Mouse (Mus musculus) cerebellum, adult 2 months (tissue): ENCODE measurements at regions not wholly inside any gene's neighbourhood (a gene's known extent, or its start where the extent isn't known, plus 50 kb on each side); places are given as distances from the start of the nearest gene placed in this dataset.
A peak's percentile ranks its signal among the peaks of the same experiment; 100 is the strongest.

Experiments
- DNase-seq, 2 experiments: peaks; one replicate each; pipeline ENCODE4 v3.0.0; 2021
- H3K27ac ChIP-seq: fragments of 200-500 bp; 2 replicates; pipeline ENCODE4 v1.5.1; 2012; ENCODE audit warnings: low read length, control low read depth, inconsistent platforms; ENCODE audit not compliant: insufficient read depth
- H3K27me3 ChIP-seq: fragments of 200-500 bp; 2 replicates; pipeline ENCODE4 v1.6.1; 2012; ENCODE audit warnings: inconsistent platforms, mild to moderate bottlenecking, low read length, moderate library complexity; ENCODE audit not compliant: control insufficient read depth, insufficient read depth
- H3K4me1 ChIP-seq: fragments of 200-500 bp; 2 replicates; pipeline ENCODE4 v1.6.1; 2011; ENCODE audit warnings: low read length; ENCODE audit not compliant: control insufficient read depth, insufficient read depth
- H3K4me3 ChIP-seq: fragments of 200-500 bp; replicated peaks from 2 replicates; pipeline ENCODE3; 2011; ENCODE audit warnings: mild to moderate bottlenecking, low read depth, low read length, control low read depth; ENCODE audit not compliant: insufficient read depth
- CTCF ChIP-seq: fragments of 200-500 bp; IDR thresholded peaks from 2 replicates; pipeline ENCODE4 v1.5.1; 2011; ENCODE audit warnings: low read depth, mild to moderate bottlenecking, control low read depth, low read length, moderate library complexity, borderline replicate concordance; ENCODE audit not compliant: insufficient read depth
- POLR2A ChIP-seq: fragments of 200-500 bp; IDR thresholded peaks from 2 replicates; pipeline ENCODE4 v1.6.1; 2011; ENCODE audit warnings: low read length, control low read depth, borderline replicate concordance; ENCODE audit not compliant: insufficient read depth
- WGBS: fragments of 180-500 bp; shearing (Covaris S2); methylation state at CpG from one replicate; pipeline ENCODE4 v1.1.7; 2018; 5-methylcytosine and 5-hydroxymethylcytosine counted together

DNA sequence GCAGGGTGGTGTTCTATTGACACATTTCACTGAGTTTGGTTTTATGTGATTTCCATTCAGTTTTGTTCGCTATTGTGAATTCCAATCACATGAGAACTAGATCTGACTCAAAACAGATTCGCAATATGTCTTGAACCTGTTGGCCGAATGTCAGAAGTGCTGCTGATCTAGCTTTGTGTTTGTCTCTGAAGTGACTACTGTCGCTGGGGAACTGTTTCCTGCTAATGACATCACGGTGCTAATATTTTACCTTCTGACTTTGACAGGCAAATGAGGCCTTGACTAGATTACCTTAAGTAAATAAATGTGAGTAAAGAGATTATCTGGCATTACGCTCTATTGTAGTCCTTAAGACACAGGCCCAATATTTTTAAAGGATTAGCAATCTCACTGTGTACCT is 100.9 kb downstream of the Tfap2a start:
- WGBS = 91% methylated on average over 6 of the region's 6 CpGs
- TF ChIP-seq POLR2A (no peak), CTCF (no peak)

DNA sequence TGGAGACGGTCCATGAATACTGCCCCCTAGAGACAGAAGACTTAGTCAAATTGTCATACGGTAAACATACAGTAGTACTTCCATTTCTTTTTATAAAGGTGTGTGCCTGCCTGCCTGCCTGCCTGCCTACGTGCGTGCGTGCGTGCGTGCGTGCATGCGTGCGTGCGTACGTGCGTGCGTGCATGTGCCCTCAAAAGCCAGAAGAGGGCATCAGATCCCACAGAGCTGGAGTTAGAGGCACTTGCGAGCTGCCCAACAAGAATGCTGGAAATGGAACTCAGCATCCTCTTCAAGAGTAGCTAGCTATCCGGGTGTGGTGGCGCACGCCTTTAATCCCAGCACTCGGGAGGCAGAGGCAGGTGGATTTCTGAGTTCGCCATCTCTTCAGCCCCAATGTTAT is 120.3 kb downstream of the Tfap2a start:
- 97% methylated on average over 20 of the region's 20 CpGs for WGBS
- H3K4me1 ChIP-seq = no peaks in the 10 kb centered on the region
- DNase-seq = no peak
- H3K27me3 ChIP-seq = no peaks in the 10 kb centered on the region
- no peak overlapping the region for H3K27ac ChIP-seq
- TF ChIP-seq POLR2A (no peak), CTCF (no peak)
- no peak overlapping the region for H3K4me3 ChIP-seq

More for the DNA sequence above, 100.9 kb downstream of the Tfap2a start:
- Histone ChIP-seq H3K27ac (no peak overlapping the region), H3K4me3 (no peak overlapping the region), H3K4me1 (no peaks in the 10 kb centered on the region), H3K27me3 (no peaks in the 10 kb centered on the region)
- no peak for DNase-seq

DNA sequence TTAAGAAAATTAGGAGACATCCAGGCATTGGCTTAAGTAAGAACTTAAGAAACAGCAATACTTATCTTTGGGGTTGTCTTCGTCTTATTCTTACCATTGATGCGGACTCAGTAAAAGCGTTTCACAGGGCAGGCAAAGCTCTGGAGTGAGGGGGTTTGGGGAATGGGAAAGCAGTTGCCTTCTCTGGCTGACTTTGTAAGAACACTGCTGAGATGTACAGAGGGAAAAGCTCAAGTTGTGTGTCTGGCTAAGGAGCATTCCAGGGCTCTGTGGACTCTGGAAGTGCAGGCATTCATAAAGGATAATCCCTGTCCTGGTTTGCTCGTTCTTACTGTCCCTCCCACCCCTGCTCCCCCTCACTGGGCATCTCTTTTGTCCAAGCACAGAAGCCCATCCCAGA is 129.7 kb downstream of the Tfap2a start:
- TF ChIP-seq POLR2A (no peak), CTCF (no peak)
- 69% methylated on average over 4 of the region's 4 CpGs for WGBS
- H3K4me1 ChIP-seq = no peaks in the 10 kb centered on the region
- no peaks in the 10 kb centered on the region for H3K27me3 ChIP-seq
- no peak overlapping the region for H3K27ac ChIP-seq
- H3K4me3 ChIP-seq = no peak overlapping the region
- DNase-seq = no peak

DNA sequence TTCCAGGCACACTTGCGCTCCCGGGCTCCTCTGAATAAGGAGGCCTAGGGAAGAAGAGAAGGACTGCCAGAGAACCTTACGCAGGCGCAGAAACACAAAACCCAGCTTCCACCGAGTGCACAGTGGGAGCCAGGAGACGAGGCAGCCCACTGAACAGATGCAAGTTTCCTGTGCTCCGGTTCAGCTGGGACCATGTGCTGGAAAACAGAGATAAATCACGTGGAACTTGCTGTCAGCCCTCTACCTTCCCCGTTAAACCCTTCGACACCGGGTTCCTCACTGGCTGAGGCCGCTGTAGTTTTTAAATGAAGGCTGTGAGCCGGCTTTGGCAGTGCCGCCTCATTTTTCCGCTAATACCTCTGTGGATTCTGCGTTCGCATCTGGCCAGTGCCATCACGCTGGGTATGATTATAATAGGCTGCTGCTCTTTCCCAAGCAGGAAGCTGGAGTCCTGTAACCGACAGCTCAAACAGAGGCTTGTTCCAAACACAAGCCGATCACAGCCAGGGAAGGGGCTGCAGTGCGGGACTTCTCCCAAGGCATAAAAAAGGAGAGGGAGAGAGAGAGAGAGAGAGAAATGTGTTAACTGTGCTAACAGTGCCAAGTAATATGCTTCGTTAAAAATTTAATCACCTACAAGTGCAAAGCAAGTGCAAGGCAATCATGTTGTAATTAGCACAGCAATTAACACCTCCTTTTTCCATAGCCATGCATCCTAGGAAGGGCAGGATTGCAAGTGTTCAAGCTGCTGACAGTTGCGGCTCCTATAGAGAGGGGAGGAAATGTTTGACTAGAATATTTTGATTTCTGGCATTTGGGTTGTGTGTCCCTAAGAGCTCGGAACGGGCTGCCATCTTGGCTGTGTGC is 131.5 kb downstream of the Tfap2a start:
- 15% methylated on average over 25 of the region's 25 CpGs for WGBS
- no peak overlapping the region for H3K27ac ChIP-seq

DNA sequence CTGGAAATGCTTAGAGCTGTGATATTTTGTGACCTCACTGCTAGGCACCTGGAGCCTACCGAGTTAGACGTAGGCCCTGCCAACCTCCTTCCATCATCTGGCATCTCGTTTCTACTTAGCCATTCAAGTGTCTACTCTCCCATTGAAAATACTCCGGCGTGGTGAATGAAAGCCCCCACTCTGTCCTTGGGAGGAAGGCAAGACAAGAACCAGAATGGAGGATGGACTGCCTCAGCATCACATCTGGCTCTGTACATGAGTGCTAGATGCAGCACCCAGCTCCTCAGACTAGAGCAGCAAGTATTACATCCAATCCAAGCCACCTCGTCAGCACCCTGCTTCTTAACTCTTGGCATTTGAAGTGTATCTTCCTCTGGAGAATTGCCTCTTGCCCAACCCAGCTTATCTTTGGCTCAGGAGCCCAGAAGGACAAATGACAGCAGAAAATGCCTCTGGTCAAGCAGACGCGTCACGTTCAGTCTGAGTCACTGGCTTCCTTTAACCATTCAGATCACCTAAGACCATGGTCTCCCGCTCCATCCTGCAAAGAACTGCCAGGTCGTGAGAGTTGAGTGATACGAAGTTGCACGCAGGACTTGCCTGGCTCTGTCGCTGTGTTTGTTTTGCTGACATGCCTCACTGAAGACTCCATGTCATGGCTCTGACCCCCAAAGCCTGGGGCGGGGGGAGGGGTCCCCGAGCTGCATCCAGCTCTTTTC is 132.3 kb downstream of the Tfap2a start:
- Histone ChIP-seq H3K4me1 (no peaks in the 10 kb centered on the region), H3K4me3 (no peak overlapping the region), H3K27ac (no peak overlapping the region), H3K27me3 (no peaks in the 10 kb centered on the region)
- TF ChIP-seq POLR2A (no peak), CTCF (no peak)
- DNase-seq = no peak
- 37% methylated on average over 16 of the region's 16 CpGs for WGBS

More for the DNA sequence above, 131.5 kb downstream of the Tfap2a start:
- H3K4me1 ChIP-seq = no peaks in the 10 kb centered on the region
- no peaks in the 10 kb centered on the region for H3K27me3 ChIP-seq
- peak overlapping the region; percentile 39 for H3K4me3 ChIP-seq
- peak; percentile 16 to 17 for DNase-seq
- TF ChIP-seq POLR2A (no peak), CTCF (no peak)

DNA sequence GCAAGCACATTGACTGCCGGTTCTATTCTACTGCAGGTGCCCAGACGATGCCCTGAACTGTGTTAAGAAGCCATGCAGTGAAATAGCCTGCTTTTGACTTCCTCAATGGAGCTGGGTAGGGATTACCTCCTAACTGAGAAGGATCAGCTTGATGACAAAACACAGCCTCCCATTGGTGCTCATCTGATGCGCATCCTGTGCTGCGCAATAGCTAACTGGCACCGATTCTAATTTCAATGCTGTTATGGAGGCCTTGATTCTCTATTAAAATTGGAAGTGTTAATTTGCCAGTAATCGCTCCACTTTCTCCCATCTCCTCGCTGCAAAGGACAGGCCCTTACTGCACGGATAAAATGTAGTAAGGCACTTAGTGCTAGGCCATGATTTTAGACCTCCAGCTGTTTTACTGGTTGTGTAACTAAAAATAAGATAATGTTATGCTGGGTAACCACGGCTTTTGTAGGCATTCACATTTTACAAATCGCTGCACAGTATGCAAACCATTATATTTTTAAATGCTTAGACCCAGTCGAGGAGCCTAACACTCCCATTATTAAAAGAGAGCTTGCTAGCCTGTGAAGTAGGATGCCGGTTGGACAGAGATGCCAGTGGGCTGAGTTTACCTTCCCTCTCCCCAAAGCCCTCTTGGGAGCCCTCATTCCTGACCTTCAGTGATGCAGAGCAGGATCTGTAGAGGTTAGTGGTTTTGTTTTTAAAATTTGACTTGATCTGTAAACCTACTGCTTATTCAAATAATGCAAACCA is 163.0 kb downstream of the Tfap2a start:
- no peak for DNase-seq
- 74% methylated on average over 12 of the region's 12 CpGs for WGBS
- Histone ChIP-seq H3K27me3 (no peaks in the 10 kb centered on the region), H3K4me1 (no peaks in the 10 kb centered on the region), H3K27ac (no peak overlapping the region), H3K4me3 (no peak overlapping the region)
- TF ChIP-seq POLR2A (no peak), CTCF (no peak)

DNA sequence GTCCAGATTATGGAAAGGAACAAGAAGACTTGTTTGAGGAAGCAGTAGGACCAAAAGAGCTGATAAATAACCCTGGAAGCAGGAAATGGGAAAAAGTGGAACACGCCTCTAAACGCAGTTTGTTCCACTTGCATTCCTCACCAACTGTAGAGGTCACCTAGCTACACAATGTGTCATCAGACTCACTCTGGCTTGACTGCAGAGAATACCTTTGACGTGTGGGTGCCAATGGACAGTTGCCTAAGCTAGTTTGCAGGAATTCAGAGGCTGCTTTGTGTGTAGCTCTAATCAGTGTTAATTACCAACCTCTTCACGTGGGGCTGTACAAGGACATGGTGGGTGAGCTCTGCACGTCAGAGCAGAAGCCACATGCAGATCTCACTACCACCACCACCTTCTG is 168.7 kb downstream of the Tfap2a start:
- no peak overlapping the region for H3K27ac ChIP-seq
- no peaks in the 10 kb centered on the region for H3K4me1 ChIP-seq
- no peak for TF ChIP-seq CTCF
- TF ChIP-seq POLR2A = no peak
- 46% methylated on average over 5 of the region's 5 CpGs for WGBS
- H3K27me3 ChIP-seq = no peaks in the 10 kb centered on the region
- H3K4me3 ChIP-seq = no peak overlapping the region
- DNase-seq = no peak
